16 mouse cellular contexts compared by ENCODE assay signal in the genomic region with DNA sequence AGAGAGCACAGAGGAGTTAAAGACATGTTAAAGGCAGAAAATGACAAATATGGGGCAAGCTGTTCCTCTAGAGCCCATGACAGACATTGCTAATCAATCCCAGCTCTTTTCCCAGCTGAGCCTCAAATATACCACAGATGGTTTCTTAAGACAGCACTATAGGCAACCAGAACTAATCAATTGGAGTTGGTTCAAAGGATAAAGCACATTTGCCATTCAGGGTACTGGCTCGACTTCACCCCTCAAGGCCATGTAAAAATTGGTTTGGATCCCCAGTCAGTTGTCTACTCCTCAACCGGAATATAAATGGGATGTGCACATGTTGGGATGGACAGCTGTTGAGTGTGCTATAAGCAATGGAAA. TPM values are rescaled to one million over a fixed set of nuclear protein-coding genes. Genes with fewer than 3 reads are reported as not detected.
DNase-seq lines count a peak whose midpoint lies in the region; ATAC-seq lines count a peak whose summit lies in the region.
"Had no signal": no experiment of that assay in that cellular context is flagged by ENCODE, and none has a peak within 500 bp of the region (broad histone marks: within the 10 kb centered on the region; RNA-seq: fewer than 3 reads in every experiment).

No protein-coding gene starts in this region.

- H3K4me1 ChIP-seq in forebrain, embryonic 16.5 days (replicated peaks; ENCODE audit: control insufficient read depth, insufficient read depth, low read length), result peaks cover 27% of the 10 kb centered on the region
- H3K4me1 ChIP-seq in limb, embryonic 11.5 days (ENCODE audit: control insufficient read depth, insufficient read depth, low read length), result peaks cover 8% of the 10 kb centered on the region; the same call in 1 of the 2 replicates

- H3K4me3 ChIP-seq in forebrain, embryonic 16.5 days (replicated peaks; ENCODE audit: low read length), result no peak overlapping the region
- no peak overlapping the region for H3K4me3 ChIP-seq in limb, embryonic 11.5 days (ENCODE audit: low read depth, low read length)
- H3K4me3 ChIP-seq: gastrocnemius, adult 2 months; heart, embryonic 13.5 days had no signal

- WGBS in forebrain, embryonic 16.5 days, result 49% methylated on average over 2 of the region's 2 CpGs
- 55% methylated on average over 2 of the region's 2 CpGs for WGBS in limb, embryonic 11.5 days

- DNase-seq in 3T3-L1 (ENCODE audit: low read depth, low spot score), result peak; percentile 49
- peak; percentile 12 for DNase-seq in NIH3T3 (ENCODE audit: low read depth)
- DNase-seq in limb, embryonic 11.5 days (ENCODE audit: low spot score), result peak; percentile 29
- no peak for DNase-seq in frontal cortex, postnatal 25 days (ENCODE audit: low spot score in 2 of 2)
- no peak for DNase-seq in urinary bladder, postnatal 36 days (ENCODE audit: low spot score in 2 of 2)
- DNase-seq: gastrocnemius, adult 2 months; kidney, adult 18-20 months; lung, postnatal 14 days; retina, postnatal 1 day; thymus, postnatal 14 days had no signal

- no peaks in the 10 kb centered on the region for H3K9me3 ChIP-seq in forebrain, embryonic 16.5 days (ENCODE audit: control insufficient read depth, low read length)
- no peaks in the 10 kb centered on the region; the same call in 1 of the 2 replicates for H3K9me3 ChIP-seq in limb, embryonic 11.5 days (ENCODE audit: control insufficient read depth, low read length)
- H3K9me3 ChIP-seq: heart, embryonic 13.5 days had no signal

- H3K4me2 ChIP-seq in forebrain, embryonic 16.5 days (ENCODE audit: low read length), result no peak overlapping the region
- no peak overlapping the region for H3K4me2 ChIP-seq in limb, embryonic 11.5 days (ENCODE audit: low read depth, severe bottlenecking)
- H3K4me2 ChIP-seq: heart, embryonic 13.5 days had no signal

- peak overlapping the region; percentile 50 for H3K27ac ChIP-seq in forebrain, embryonic 16.5 days (ENCODE audit: low read length)
- H3K27ac ChIP-seq in limb, embryonic 11.5 days (replicated peaks; ENCODE audit: low read depth, low read length), result no peak overlapping the region
- H3K27ac ChIP-seq: heart, embryonic 13.5 days had no signal

- H3K9ac ChIP-seq in forebrain, embryonic 16.5 days (replicated peaks; ENCODE audit: low read depth, low read length), result no peak overlapping the region
- no peak overlapping the region for H3K9ac ChIP-seq in limb, embryonic 11.5 days (ENCODE audit: low read length)
- H3K9ac ChIP-seq: heart, embryonic 13.5 days had no signal

- H3K36me3 ChIP-seq in forebrain, embryonic 16.5 days (ENCODE audit: control insufficient read depth, insufficient read depth), result no peaks in the 10 kb centered on the region
- no peaks in the 10 kb centered on the region for H3K36me3 ChIP-seq in limb, embryonic 11.5 days (ENCODE audit: control insufficient read depth, insufficient read depth, low read length)
- H3K36me3 ChIP-seq: heart, embryonic 13.5 days had no signal

- ATAC-seq in forebrain, embryonic 16.5 days, result peak; percentile 52
- no peak for ATAC-seq in limb, embryonic 11.5 days (ENCODE audit: insufficient number of reproducible peaks, low FRiP score, low TSS enrichment, low read depth)
- no peak for ATAC-seq in megakaryocyte, adult 5-6 weeks (ENCODE audit: poor library complexity, severe bottlenecking)
- ATAC-seq: activated CD4-positive, CD25-positive, alpha-beta regulatory T cell, adult 4 months had no signal

- no peaks in the 10 kb centered on the region for H3K27me3 ChIP-seq in forebrain, embryonic 16.5 days (replicated peaks; ENCODE audit: control insufficient read depth, insufficient read depth, low read length)
- H3K27me3 ChIP-seq in limb, embryonic 11.5 days (ENCODE audit: control insufficient read depth, insufficient read depth, low read length), result no peaks in the 10 kb centered on the region

RNA-seq across cellular contexts. Expression of a gene that starts 11.1 kb away (rescaled TPM):
- 0.07 and 0.33 TPM in 2 replicates for polyA plus RNA-seq in forebrain, embryonic 16.5 days (2015; fragmentation: Nextera tagmentation; extraction: Ambion mirVana)
- polyA plus RNA-seq in limb, embryonic 11.5 days (2014; fragmentation: Nextera tagmentation; extraction: Ambion mirVana), result 0.15 and 0.16 TPM in 2 replicates
- total RNA-seq in megakaryocyte, adult 5-6 weeks (2015), result not detected in 2 replicates
- not detected in 2 replicates for total RNA-seq in megakaryocyte, adult 5-6 weeks (2017)
- total RNA-seq: layer of hippocampus, adult 8-10 months had no signal
- polyA plus RNA-seq: activated CD4-positive, CD25-positive, alpha-beta regulatory T cell, adult 4 months; cortical plate, adult 2 months had no signal

Comparison
In these comparisons a context has a peak if more than half of its experiments do, and no peak if none do; other contexts are left out.
1. DNase-seq: peak in 3T3-L1 (single experiment), NIH3T3 (single experiment) and limb, embryonic 11.5 days (single experiment); none in frontal cortex, postnatal 25 days (0 of 2) and urinary bladder, postnatal 36 days (0 of 2).